Mouse (Mus musculus) retina, embryonic 14.5 days (tissue): ENCODE results near the gene Tnr.
A peak's percentile ranks its signal among the peaks of the same experiment; 100 is the strongest.

Source experiments
- DNase-seq: peaks from one replicate; pipeline ENCODE4 v3.0.0-alpha.2; 2015; ENCODE audit warnings: low spot score

The Tnr gene

DNA sequence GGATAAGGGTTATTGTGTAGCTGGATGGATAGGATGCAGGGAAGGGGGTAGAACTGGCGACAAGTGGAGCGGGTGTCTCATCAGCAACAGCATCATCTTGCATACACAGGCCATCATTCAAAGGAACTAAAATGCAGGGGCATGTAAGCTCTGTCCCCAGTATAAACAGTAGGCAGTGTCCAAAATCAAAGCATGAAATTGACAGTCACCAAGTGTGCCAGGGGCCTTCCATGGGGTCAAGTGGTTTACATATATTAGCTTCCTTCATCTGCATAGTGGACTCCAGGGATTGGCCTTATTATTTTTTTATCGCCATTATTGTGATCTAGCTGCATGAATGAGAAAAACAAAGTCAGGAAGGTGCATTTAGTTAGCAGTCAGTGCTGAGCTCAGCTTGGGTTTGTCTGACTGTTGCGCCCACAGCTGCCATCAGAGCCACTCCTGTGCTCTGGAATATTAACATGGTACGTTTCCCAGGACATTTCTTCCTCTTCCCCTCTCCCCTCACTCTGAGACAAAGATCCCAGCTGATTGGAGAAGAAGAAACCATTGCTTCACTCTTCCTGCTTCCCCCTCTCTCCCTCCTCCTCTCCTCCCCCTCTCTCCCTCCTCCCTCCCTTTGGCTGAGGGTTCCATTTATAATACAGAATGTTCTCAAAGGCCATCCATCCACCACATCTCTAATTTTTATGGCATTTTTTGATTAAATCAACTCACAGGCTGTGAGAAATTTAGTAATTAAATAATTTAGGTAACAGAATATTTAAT lies 106.4 kb downstream of the Tnr start:
- no peak for DNase-seq

DNA sequence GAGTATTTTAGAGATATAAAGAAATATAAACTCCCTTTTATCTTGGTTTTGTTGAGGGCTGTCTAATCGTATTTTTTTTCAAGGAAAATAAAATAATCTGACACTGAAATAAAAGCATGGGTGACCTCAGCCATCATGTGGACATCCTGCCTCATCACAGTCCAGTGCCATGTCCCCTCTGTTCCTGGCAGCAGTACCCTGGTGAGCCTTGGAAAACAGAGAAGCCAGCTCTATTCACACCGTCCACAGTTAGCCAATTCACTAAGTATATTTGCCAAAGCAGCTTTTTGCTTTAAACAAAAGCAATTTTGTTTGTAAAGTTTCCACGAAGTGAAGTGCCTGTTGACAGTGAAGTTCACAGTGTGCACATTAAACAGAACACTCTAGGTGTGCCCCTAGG lies 109.0 kb downstream of the Tnr start:
- no peak for DNase-seq

DNA sequence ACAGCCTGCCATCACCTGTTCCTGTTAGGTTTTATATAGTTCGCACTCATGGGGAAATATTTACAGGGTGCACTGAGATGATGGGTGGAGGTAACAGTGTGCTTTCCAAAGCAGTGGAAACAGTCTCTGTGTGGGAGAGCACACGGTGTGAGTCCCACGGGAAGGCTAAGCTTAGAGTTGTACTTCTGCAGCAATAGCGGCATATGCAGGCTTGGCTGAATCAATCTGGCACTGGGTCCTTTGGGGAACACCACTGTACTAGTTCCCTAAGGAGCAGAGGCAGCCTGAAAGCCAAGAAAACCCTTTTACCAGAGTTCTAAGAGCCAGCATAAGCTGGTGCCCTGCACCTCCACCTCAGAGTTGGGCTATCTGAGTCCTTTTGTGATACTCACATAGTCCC lies 115.8 kb downstream of the Tnr start:
- no peak for DNase-seq

DNA sequence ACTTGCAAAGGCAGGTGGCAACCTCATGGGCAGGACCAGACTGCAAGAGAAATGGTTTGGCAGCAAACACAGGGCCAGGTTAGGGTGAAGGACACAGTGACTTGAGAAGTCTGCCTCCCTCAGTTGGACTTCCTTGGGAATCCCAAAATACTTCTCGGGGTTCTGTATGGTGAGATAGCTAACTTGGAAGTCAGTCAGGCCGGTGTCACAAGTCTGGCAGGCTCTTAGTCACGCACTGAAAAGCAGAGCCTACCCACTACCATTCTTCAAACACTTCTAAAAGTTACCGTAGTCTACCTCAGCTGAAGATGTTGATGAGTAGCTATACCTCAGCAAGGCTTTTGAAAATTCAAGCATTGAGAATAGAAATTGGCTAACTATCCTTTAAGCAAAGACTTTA lies 122.2 kb downstream of the Tnr start:
- DNase-seq = no peak

DNA sequence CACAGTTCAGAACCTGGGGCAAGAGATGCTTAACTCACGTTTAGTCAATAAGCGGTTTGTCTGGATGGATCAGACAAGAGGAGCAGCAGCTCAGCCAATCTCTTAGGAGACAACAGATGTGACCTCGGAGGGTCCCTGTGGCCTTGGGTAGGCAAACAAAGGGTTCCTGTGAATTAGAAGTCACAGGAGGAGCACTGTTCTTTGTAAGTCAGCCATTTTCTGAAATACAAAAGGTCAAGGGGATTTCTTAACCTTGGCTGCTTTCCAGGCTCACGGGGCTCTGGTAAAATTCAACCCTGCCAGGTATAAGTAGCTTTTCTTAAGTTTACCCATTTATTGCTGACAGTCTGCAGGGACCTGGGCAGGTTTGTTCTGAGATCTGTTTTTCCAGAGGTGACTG lies 126.9 kb downstream of the Tnr start:
- DNase-seq = peak; percentile 12

DNA sequence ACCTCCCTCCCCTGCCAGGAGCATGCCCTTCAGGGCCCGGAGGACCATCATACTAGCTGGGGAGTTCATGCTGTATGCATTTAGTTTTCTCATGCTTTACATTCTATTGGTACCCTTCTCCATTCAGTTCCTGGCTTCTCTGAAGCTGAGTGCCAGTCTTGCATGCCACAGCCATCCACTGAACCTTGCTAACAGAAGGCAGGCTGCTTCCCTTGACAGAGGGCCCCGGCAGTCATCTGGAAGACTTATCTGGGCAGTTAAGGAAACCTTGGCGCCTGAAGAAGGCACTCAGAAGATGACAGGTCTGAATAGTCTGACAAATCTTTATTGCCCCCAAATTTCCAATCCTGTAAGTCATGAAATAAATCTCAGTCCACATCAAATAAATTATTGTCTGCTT lies 131.7 kb downstream of the Tnr start:
- no peak for DNase-seq

DNA sequence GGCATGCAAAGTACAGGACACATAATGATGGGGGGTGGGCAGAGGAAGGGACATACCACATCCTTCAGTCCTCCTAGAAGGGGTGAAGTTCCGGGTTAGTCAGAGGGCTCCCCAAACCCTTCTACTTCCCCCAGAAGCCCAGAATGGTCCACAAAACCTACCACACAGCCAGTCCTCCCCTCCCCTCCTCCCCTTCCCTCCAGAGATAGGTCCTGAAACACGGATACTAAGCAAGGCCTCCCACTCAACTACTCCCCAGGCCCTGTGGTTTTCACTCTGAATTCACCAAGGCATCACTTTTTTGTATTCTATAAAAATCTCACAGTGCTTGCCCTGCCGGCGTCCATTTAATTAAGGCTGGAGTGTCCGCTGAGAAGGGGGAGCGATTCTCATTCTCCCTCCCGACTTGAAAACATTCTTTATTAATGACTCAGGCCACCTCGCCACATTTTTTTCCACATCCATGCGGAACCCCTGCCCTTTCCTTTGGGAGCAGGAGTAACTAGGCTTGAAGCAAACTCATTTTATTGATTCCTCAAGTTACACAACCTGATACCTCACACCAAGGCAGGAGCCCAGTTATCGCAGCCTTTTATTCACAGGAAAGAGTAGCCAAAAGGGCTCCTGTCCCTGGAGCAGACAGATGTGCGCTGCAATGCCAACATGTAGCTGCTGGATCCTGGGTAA lies 134.4 kb downstream of the Tnr start:
- DNase-seq = peak; percentile 32

DNA sequence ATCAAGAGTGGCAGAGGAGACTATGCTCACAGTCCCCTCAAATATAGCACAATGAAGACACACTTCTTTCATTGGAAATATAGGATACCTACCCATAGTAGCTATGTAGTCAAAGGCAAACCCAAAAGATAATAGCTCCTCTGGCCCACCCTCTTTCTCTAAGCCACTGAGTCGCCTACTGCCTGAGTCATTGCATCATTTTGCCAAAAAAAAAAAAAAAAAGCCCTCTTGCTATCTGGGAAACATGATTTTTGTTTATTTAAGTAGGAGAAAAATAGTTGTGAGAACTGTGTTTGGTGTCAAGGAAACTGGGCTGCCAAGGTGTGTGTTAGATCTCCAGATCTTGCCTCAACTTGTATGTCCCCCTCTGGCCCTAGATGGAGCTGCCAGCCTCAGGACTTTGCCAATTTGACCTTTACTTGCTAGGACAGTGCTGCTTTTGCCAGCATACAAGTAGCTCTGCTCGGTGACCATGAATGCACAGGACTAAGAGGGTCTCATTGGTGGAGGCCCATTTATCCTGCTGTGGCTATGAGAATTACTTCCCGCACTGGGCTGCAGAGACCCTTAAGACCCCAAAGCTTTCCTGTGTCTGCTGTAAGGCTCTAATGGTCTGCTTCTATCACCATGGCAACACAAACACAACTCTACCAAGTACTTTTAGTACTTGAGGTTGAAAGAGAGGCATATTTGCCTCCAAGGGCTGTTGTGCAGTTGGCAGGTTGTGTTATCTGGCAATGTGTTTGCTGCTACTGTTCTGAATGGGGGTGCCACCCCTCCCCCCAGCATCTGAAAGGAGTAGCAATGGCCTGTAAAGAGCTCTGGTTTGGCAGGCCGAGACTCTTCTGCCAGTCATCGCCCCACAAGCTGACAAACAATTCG lies 137.3 kb downstream of the Tnr start:
- no peak for DNase-seq

DNA sequence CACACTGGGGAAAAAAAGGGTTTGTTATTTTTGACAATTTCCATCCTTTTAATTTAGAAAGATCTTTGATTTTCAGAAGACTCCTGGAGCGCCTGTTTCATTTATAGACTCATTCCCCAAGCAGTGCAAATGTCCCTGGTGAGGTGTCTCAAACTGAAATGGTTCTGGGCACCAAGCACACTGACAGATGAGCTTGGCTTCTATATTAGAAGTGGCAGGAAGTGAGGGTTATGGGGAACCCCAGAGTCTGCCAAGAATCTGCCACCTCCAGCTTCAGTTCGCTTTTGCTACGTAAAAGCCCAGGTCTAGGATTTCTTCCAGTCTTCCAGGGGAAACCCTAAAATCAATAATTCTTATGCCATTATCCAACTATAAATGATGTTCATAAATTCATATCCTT lies 140.9 kb downstream of the Tnr start:
- DNase-seq = no peak

DNA sequence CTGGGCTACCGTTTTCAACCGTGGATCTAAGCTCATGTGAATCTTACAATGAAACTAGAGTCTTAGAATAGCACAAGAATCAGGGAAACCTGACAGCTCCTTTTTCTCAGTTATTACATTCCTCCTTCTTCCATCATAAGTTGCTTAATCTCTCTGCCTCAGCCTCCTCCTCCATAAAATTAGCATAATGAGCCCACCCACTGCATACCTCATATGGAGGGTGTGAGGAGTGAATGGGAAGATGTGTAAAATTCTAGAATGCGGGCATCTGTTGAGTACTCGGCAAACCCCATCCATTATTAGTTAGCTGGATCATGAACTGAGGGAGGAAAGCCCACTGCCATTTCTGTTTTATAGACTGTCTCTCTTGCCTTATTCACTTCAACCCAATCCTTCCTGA lies 141.4 kb downstream of the Tnr start:
- no peak for DNase-seq

DNA sequence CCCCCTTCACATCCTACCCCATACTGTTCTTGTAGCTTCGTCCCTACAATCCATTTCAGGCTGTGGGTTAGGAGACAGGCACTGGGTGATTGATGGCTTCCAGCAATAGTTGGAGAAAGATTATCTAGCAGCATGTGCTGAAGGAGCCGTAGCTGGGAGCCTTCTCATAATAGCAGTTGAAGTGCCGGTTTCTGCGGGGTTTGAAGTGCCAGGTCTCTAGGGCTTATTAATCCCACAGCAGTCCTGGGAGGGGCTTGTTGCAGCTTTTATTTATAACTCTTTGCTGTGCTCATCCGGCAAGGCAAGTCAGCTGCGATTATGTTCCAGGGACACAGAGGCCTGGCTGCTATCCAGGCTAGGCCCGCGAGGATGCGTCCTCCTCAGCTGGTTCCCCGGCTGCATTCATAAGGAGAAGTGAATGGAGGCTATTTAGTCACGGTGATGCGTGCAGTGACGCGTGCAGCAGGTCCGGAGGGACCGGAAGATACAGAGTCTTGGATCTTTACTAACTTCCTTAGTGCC lies 147.1 kb downstream of the Tnr start:
- DNase-seq = peak; percentile 53

DNA sequence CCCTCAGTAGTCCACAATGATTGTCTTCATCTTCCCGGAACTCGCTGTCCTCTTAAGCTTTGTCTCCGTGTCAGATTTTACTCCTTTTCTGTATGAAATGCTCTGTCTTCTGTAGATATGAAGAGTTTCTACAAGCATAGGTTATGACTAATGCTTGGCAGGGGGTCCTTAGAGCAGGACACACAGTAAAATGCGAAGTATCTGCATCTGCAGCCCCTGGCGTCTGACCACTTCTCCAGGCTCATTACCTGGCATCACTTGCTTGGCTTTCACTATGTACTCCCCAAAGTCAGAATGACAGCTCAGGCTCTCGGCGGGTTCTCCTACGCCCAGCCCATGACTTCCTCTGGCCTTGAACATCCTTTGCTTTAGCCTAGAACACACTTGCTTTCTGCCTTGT lies 147.6 kb downstream of the Tnr start:
- no peak for DNase-seq

DNA sequence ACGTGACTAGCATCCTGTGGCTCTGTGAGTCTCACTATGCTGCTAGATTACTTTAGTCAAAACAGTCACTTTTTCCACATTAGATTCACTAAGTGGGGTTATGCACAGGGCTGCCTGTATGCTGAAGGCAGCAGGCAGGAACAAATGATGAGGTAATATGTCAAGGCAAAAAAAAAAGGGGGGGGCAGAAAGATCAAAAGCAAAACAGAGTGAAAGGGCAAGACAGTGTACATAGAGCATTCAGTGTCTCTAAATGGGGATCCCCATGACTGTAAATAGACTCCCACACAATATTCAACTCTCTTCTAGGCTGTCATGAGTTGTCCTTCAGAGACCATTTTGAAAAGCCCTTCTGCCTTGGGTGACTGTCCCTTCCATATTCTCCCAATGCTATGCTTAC lies 150.7 kb downstream of the Tnr start:
- no peak for DNase-seq

DNA sequence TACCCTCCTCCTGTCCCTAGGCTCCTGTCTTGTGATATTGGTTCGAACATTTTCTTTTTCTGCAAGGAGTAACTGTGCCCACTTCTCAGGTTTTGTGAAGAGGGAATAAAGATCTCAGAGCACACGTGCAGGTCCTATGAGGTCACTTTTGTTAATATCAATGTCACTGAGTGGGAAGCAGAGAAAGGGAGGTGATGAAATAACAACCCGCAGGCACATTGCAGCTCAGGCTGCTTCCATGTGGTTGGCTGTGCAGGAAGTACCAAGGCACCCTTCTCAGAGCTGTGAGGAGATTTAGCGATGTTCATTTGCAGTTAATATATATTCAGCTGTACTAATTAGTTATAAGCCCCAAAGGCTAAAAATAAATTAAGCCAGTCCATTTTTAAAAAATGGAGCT lies 151.9 kb downstream of the Tnr start:
- no peak for DNase-seq

DNA sequence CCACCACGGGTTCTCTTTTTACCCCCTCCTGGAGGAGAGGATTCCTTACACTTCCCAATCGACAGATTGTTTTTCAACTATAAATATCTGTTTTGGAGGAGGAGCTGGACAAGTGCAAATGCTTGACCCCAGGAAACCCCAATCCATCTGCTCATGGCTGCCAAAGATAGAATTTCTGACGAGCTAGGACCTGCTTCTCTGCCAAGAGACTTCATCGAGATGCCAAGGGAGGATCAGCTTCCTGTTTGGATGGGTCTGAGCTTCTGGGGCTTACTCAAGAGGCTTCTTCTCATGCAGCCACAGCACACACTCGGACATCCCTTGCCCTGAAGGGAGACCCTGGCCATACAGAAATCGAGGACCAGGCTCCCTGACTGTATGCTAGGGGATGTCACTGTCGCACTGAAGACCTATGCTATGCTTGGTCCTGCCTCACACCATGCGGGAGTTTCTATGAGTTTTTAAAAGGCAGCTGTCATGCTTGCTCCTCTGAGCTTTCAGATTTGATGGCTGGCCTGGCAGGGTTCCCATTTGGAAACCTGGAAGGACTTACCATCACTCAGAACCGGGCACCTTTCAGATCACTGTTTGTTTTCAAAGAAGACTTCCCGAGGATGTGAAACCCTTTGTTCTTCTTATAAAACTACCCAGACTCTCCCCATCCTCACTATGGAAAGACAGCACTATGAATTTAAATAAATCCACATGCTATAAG lies 154.8 kb downstream of the Tnr start:
- no peak for DNase-seq

DNA sequence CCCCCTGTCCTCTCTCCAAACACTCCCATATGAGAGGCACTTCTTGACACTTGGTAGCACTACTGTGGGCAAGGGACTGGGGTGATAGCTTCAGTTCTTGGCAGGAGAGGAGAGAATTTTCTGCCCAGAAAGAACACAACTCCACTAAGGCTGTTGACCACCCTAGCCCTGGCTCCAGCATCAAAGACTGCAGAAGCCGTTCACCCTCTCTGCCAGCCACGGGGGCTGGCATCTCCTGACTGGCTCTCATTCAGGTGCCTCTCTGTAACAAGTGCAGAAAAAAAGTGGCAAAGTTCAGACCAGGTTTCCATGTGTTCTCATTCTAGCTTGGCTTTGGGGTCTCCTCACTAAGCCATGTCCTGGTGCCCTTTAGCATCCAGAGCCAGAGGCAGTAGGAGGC lies 157.7 kb downstream of the Tnr start:
- DNase-seq = no peak

DNA sequence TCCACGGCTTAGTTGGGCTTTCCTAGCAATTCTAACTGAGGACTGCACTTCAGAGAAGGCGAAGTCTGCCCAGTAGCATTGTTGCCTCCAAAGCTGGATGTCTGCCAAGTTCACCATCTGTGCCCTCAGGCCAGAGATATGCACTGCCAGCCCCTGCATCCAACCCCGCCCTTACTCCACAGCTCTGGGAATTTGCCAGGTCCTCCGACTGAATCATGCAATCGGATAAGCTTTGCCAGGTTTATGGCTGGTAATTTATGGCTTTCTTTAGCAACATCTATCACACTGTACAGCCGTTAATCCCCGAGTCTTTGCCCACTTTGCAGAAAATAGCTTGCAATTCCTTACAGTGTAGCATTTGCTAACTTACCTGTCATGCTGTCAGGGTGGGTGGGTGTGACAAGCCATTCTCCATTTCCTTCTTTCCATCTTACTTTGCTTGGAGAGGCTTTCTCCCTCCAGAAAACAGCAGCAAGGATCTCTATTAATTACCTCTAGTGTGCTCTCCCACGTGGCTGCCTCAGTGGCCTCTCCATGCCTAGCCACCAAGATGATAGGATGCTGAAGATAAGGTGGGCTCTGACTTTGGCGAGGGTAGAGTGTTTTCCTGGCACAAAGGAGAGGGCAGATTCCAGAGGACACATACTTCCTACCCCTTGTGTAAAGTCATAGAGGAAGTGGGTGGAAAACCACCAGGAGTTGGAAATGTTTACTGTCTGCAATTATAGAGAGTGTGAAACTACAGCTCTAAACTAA lies 163.1 kb downstream of the Tnr start:
- no peak for DNase-seq

DNA sequence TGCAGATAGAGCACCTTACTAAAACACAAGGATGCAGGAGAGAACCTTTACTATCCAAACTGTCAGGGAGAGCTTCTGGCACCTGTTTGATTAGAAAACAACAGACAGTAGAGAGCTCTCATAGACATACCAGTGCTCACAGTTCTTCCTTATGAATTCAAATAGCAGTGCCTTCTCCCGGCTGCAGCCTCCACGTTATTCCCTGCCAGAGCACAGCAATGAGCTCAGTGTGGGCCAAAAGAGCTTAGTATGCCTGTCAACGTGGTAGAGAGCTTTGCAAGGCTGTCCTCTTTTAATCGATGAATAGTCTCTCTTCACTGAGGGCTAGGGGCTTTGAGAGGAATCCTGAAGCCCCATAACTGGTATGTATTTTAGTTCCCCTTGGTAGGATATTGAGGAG lies 173.1 kb downstream of the Tnr start:
- DNase-seq = no peak

DNA sequence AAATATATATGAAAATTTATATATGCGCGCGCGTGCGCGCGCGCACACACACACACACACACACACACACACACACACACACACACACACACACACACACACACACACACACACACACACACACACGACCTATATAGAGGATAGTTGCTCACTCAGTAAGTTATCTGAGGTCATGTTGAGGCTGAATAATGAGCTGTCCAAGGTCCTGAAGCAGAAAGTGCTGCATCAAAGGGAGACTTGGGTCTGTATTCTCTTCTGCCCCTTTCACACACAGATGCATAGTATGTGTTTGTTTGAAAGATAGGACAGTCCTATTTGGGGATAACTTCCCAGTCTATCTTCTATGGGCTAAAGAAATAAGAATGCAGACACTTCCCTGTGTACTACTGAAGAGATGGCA lies 178.5 kb downstream of the Tnr start:
- DNase-seq = peak; percentile 73

DNA sequence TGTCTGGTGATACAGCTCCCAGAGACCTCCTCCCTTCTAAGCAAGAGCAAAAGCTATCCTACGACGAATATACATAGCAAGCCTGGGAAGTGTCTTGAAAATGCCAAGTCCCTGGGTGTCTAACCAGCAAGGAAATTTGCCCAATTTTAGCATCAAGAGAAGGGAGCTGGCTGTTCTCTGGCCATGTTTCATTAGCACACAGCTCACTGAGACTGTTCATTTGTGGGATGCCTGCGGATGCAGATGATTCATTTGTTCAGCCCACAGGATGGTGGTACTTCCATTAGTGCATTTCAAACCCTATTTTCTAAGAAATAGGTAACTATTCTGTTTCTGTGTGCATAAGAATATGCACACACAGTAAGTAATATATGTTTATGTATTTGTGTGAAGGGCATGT lies 181.4 kb downstream of the Tnr start:
- DNase-seq = no peak

DNA sequence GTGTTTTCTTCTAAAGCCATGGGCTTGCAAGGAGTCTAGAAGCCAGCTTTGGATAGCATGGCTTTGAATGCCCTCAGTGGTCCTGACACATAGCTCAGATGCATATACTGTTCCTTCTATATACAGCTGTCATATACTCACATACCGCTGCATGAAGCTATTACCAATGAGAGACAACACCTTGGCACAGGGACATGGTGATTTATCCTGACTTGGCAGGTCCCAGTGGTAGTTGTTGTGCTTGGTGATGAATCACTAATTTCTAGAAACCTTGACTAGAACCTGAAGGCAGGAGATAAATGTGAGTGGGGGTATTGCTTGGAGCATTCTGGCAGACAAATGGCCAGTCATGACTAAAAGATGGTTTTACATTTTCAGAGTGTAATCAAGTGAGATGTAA lies 192.7 kb downstream of the Tnr start:
- no peak for DNase-seq
